Mouse (Mus musculus) left cerebral cortex, postnatal 14 days (tissue): ENCODE results near the gene Rab1b. TPM values are rescaled to one million over a fixed set of nuclear protein-coding genes. Genes with fewer than 3 reads are reported as not detected.

Experiments used
- DNase-seq, 2 experiments: peaks; one replicate each; pipeline ENCODE4 v3.0.0; 2021 to 2022; ENCODE audit warnings: low spot score in 2 of 2, mixed read lengths in 1 of 2
- intact Hi-C: fragments of 180-260 bp; cut with DNase I; formaldehyde crosslinking; loops from one replicate; pipeline ENCODE4 v1.15.1; 2025
- total RNA-seq, 2 experiments: library from RNA; stranded (reverse); gene quantifications; 2 replicates each; pipeline ENCODE4 v1.2.3; 2021

Rab1b gene
- total RNA-seq, 2 experiments from 2014 or later = 176 to 184 TPM

GRCm38 (mm10) chr19:5079279-5079678, 27.6 kb downstream of the Rab1b start:
- intact Hi-C loops = no loop called here
- DNase-seq = no peak

DNA sequence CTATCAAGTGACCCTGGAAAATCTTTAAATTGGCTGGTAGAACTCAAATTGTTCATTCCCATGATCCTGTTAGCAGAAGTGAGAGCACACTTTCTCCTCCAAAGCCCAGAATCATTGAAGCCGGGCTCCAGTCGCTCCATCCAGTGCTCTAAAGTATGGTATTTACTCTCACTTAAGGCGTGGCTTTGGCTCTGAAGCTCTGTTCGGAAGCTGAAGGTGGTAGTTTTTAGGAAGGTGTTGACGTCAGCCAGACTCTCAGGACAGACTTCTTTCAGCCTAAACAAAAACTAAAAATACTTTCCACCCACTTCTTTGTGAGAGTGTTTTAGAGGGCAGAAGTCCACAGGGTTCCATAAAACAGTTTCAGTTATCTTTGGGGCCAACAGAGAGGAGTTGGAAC, 33.4 kb downstream of the Rab1b start:
- no peak for DNase-seq
- intact Hi-C loops = loop anchor here (2.0 kb wide), 1 partner anchor 17 kb away; no protein-coding TSS in a partner anchor

DNA sequence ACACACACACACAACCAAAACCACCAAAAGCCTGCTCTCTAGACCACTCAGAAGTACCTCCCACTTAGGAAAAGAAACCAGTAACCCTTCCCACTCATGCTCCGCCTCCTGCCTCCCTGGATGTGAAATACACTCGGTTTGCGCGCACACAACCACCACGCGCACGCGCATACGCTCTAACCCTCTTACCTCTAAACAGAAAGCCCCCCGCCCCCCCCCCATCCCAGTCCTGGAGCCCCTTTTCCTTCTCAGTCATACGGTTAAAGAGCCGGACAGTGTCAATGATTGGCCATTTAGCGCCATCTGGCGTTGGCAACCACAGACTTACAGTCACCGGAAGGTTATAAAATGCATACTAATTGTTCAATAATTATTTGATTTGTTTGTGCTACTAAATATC, 33.8 kb downstream of the Rab1b start:
- intact Hi-C loops = loop anchor here (2.0 kb wide), 1 partner anchor 16 kb away; no protein-coding TSS in a partner anchor
- DNase-seq = no peak

GRCm38 (mm10) chr19:5072389-5073019, 34.4 kb downstream of the Rab1b start:
- DNase-seq = no peak
- intact Hi-C loops = loop anchor here (2.0 kb wide), 1 partner anchor 16 kb away; no protein-coding TSS in a partner anchor

DNA sequence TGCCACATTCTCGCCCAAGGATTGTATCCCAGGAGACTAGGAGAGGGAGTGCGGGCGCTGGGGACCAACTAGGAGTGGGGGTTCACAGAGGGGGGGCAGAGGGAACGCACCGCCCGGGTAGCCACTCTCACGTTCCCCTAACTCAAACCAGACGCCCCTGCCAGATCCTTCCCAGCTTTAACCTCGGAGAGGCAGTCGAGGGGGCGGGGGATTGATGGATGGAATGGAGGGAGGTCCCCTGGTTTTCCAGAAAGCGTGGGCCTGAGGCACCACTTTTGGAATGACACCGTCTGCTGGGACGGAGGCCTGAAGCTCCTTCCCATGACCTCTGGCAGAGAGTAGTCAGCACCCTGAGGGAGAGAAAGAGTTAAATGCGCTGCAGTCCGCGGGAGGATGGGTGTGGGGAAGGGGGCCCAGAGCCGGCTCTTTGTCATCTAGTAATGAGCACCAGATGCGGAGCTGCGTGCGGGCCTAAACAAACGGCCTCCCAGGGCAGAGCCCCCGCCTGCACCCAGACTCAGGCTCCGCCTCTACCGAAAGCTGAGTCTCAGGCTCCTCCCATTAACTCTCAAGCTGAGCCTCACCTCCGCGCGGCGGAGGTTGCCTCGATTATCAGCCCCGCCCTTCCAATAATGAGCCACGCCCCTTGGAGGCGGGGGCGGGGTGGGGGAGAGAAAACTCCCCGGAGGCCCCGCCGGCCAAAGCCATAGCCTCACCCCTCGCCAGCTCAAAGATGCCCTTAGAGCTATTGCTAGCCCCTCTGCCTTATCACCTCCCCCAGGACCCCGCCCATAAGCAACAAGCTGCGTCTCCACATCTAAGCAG, 35.1 kb downstream of the Rab1b start:
- DNase-seq = no peak
- intact Hi-C loops = loop anchor here (2.0 kb wide), 1 partner anchor 15 kb away; no protein-coding TSS in a partner anchor

DNA sequence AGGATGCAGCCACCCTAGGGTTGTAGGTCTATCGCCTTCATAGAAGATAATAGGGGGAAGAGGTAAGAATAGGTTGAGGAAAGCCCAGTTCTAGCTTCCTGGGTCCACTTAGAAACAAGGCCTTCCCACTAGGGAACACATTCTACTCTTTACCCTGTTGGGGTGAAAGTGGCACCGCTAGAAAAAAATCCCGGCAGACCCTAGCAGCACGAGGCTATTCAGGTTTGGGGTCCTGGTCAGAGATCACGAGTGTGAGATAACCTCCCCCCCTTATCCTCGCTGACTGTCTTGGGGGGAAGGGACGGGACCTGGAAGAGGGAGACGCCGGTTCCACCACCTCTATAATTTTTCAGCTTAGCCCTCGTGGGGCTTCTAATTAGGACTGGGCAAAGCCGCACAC, 35.8 kb downstream of the Rab1b start:
- no peak for DNase-seq
- intact Hi-C loops = no loop called here

- DNase-seq = no peak
- intact Hi-C loops = no loop called here
Measured at GRCm38 (mm10) chr19:5069978-5070377, 36.9 kb downstream of the Rab1b start.

- intact Hi-C loops = no loop called here
- DNase-seq = no peak
Measured at GRCm38 (mm10) chr19:5069486-5069885, 37.4 kb downstream of the Rab1b start.

GRCm38 (mm10) chr19:5068570-5069234, 38.2 kb downstream of the Rab1b start:
- intact Hi-C loops = no loop called here
- DNase-seq = no peak

GRCm38 (mm10) chr19:5067867-5068569, 38.9 kb downstream of the Rab1b start, which contains the start of gene Cd248:
TSS of gene Cd248 (plus strand) at chr19:5068078.
- DNase-seq = no peak
- intact Hi-C loops = no loop called here

DNA sequence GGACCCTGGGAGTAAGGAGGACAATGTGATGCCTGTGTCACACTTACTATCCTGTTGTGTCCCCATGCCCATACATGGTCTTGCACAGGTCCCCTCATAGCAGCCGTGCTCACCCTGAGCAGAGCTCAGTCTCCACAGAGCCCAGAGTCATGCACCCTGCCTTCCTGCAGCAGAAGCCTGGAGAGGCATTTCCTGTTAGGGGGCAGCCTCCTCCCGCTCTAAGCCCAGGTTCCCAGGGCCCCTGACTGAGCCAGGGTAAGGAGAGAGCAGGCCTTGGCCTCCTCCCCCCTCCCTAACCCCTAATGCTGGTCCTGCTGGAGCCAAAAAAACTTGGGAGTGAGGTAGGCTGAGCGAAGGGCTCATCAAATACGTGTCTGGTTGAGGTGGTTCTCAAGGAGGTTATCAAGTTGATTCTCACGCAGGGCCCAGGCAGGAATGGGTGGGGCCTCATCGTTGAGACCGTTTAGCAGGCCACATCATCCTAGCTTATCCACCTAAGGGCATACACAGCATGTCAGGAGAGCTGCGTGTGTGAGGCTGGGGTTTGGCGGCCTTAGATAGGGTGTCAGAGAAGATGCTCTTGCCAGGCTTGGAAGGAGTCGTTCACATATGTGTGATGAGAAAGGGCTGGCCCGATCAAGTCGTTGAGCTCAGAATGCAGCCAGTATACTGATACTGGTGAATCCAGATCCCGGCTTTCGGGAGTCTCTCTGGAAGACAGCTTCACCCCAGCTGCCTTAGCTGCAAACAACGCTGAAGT, 39.7 kb downstream of the Rab1b start:
- intact Hi-C loops = no loop called here
- no peak for DNase-seq

- no peak for DNase-seq
Measured at GRCm38 (mm10) chr19:5065104-5065503, 41.8 kb downstream of the Rab1b start.

GRCm38 (mm10) chr19:5062446-5062845, 44.4 kb downstream of the Rab1b start:
- intact Hi-C loops = no loop called here
- no peak for DNase-seq

More at GRCm38 (mm10) chr19:5065104-5065503, 41.8 kb downstream of the Rab1b start:
- intact Hi-C loops = no loop called here

DNA sequence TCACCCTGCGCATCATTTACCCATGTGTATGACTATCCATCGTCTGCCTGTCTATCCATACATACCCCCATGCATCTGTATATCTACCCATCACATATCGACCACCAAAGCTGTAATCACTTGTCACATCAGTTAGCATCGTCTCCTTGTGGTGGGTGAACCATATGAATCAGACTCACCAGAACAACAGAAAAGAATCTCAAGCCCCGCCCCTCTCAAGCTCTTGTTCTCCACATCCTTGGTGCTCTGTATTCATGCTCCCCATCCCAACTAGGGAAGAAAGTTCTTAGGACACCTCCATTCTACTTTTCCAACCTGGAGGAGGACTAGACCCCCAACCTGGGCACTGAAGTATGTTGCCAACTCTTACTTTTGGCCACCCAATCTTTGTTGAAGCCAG, 44.8 kb downstream of the Rab1b start:
- DNase-seq = no peak
- intact Hi-C loops = no loop called here

DNA sequence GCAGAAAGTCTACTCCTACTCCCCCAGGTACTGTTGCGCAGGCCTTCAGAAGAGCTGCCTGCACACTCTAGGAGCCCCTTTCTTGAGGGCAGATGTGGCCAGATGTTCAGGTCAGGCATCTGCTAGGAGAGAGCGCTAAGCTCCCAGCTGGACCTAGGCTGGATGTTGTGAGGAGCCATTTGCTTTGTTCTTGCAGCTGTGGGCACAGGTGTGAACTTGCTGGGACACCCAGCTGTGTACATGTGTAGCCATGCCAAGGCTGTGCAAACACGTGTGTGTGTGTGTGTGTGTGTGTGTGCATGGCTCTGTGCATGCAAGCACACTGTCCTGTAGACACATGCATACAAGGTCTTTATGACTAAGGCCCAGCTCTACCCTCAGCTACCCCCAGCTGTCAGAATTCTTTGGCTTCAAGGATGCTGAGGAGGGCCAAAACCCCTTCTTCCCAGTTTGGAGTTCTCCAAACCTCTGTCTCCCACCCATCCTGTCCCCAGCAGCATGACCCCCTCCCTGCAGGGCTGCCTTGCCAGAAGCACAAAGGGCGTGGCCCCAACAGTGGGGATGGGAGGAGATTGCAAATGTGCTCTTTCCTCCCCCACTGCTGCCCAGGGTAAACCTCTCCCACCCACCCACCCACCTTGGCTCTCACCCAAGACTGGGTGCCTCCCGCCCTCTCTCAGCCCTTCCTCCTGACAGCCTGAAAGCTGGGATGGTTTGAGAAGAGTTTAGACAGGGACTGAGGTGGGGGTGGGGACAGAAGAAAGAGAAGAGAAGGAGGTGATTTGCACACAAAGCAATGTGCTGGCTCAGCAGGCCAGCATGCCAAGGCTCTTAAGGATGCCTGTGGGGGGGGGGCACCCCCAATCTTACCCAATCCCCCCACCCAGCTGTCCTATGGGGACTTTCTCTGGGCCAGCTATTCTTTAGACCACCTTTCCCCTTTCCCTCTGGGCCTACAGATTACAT, 46.2 kb downstream of the Rab1b start:
- intact Hi-C loops = no loop called here
- no peak for DNase-seq

- DNase-seq = no peak
Measured at GRCm38 (mm10) chr19:5058801-5059771, 47.8 kb downstream of the Rab1b start.

More at GRCm38 (mm10) chr19:5058801-5059771, 47.8 kb downstream of the Rab1b start:
- intact Hi-C loops = no loop called here
